Mouse (Mus musculus) hindbrain, embryonic 15.5 days (tissue): Measurements from ENCODE around the gene Kpna3. TPM values are rescaled to one million over a fixed set of nuclear protein-coding genes. Genes with fewer than 3 reads are reported as not detected.

Experiments used
- ATAC-seq: fragments of 200-750 bp; cut with Nextera tagmentation; 2 replicates; pipeline ENCODE4 v1.8.0; 2017; ENCODE audit warnings: low read depth, moderate number of reproducible peaks, moderate TSS enrichment; ENCODE audit not compliant: low FRiP score
- H3K27ac ChIP-seq: fragments of 300-500 bp; sonication (generic); replicated peaks from 2 replicates; pipeline ENCODE4 v1.5.1; 2015; ENCODE audit warnings: mild to moderate bottlenecking, inconsistent platforms
- H3K27me3 ChIP-seq: fragments of 300-500 bp; sonication (generic); 2 replicates; pipeline ENCODE4 v1.6.1; 2015; ENCODE audit warnings: control low read depth, inconsistent platforms
- H3K36me3 ChIP-seq: fragments of 300-500 bp; sonication (generic); 2 replicates; pipeline ENCODE4 v1.6.1; 2015; ENCODE audit warnings: control low read depth, inconsistent platforms
- H3K4me1 ChIP-seq: fragments of 300-500 bp; sonication (generic); replicated peaks from 2 replicates; pipeline ENCODE4 v1.6.1; 2015; ENCODE audit warnings: control low read depth, inconsistent platforms
- H3K4me2 ChIP-seq: fragments of 300-500 bp; sonication (generic); 2 replicates; pipeline ENCODE4 v1.6.1; 2015; ENCODE audit warnings: moderate library complexity, mild to moderate bottlenecking, inconsistent platforms
- H3K4me3 ChIP-seq: fragments of 300-500 bp; sonication (generic); 2 replicates; pipeline ENCODE4 v1.5.1; 2015; ENCODE audit warnings: mild to moderate bottlenecking, inconsistent platforms
- H3K9ac ChIP-seq: fragments of 300-500 bp; sonication (generic); 2 replicates; pipeline ENCODE4 v1.6.1; 2015; ENCODE audit warnings: inconsistent platforms
- H3K9me3 ChIP-seq: fragments of 300-500 bp; sonication (generic); 2 replicates; pipeline ENCODE4 v1.6.1; 2016; ENCODE audit warnings: control low read depth, inconsistent platforms
- WGBS: fragments of 180-500 bp; shearing (Covaris S2); methylation state at CpG from one replicate; pipeline ENCODE4 v1.1.7; 2015; 5-methylcytosine and 5-hydroxymethylcytosine counted together
- polyA plus RNA-seq: library from polyadenylated mRNA; unstranded; fragments of >200 nt; fragmentation: Nextera tagmentation; extraction: Ambion mirVana; gene quantifications from 2 replicates; pipeline ENCODE4 v1.2.1, GENCODE M21; 2015

Gene Kpna3
- 66.7 and 68.6 TPM in 2 replicates for polyA plus RNA-seq

GRCm38 (mm10) chr14:61439661-61440559, at the start of gene Kpna3:
Kpna3 (minus strand) TSS chr14:61439874.
- Histone ChIP-seq H3K4me3 (peak within 1 kb of the TSS; percentile 93), H3K36me3 (no peaks in the 10 kb centered on the region), H3K4me2 (peak within 1 kb of the TSS; percentile 58), H3K27me3 (no peaks in the 10 kb centered on the region), H3K9ac (peak within 1 kb of the TSS; percentile 94), H3K4me1 (peaks cover 22% of the 10 kb centered on the region), H3K27ac (peak within 1 kb of the TSS; percentile 99), H3K9me3 (no peaks in the 10 kb centered on the region)
- under 1% methylated on average over 68 of the region's 85 CpGs for WGBS
- ATAC-seq, result peak; percentile 99

- no peaks in the 10 kb centered on the region for H3K27me3 ChIP-seq
- no peak for ATAC-seq
- no peaks in the 10 kb centered on the region for H3K4me1 ChIP-seq
Observed at GRCm38 (mm10) chr14:61460365-61460764, 20.7 kb upstream of the Kpna3 start.

GRCm38 (mm10) chr14:61457468-61457867, 17.8 kb upstream of the Kpna3 start:
- no peak overlapping the region for H3K4me3 ChIP-seq
- ATAC-seq, result no peak
- no peaks in the 10 kb centered on the region for H3K9me3 ChIP-seq

More at GRCm38 (mm10) chr14:61460365-61460764, 20.7 kb upstream of the Kpna3 start:
- no peaks in the 10 kb centered on the region for H3K9me3 ChIP-seq
- H3K36me3 ChIP-seq, result no peaks in the 10 kb centered on the region
- H3K9ac ChIP-seq, result no peak overlapping the region
- H3K4me2 ChIP-seq, result no peak overlapping the region
- no peak overlapping the region for H3K27ac ChIP-seq
- H3K4me3 ChIP-seq, result no peak overlapping the region
- 88% methylated on average over 2 of the region's 2 CpGs for WGBS

DNA sequence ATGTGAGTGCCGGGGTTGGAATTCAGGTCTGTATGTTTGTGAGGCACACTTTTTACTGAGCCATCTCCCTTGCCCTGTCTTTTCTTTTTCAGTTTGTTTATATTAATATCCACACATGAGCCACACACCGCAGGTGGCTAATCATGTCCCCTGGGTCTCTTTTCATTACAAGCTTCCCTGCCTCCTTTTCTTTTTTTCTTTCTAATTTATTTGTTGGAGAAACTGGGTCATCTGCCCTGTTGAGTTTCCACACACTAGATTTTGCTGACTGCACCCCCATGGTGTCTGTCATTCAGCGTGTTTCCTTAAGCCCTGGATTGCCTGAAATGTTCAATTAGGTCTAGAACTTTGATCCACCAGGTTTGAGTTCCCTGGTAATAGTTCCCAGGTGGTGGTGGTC, 15.9 kb upstream of the Kpna3 start:
- no peak overlapping the region for H3K4me2 ChIP-seq
- no peaks in the 10 kb centered on the region for H3K36me3 ChIP-seq
- no peak overlapping the region for H3K9ac ChIP-seq
- no peak overlapping the region for H3K4me3 ChIP-seq
- no peaks in the 10 kb centered on the region for H3K9me3 ChIP-seq
- ATAC-seq, result no peak
- WGBS, result 67% methylated on average over 3 of the region's 3 CpGs
- H3K27me3 ChIP-seq, result no peaks in the 10 kb centered on the region
- no peaks in the 10 kb centered on the region for H3K4me1 ChIP-seq
- no peak overlapping the region for H3K27ac ChIP-seq

More at GRCm38 (mm10) chr14:61457468-61457867, 17.8 kb upstream of the Kpna3 start:
- Histone ChIP-seq H3K9ac (no peak overlapping the region), H3K27ac (no peak overlapping the region), H3K36me3 (no peaks in the 10 kb centered on the region), H3K4me1 (no peaks in the 10 kb centered on the region), H3K4me2 (no peak overlapping the region), H3K27me3 (no peaks in the 10 kb centered on the region)
- 55% methylated on average over 6 of the region's 6 CpGs for WGBS

- Histone ChIP-seq H3K27me3 (no peaks in the 10 kb centered on the region), H3K4me3 (no peak overlapping the region), H3K4me2 (no peak overlapping the region), H3K27ac (no peak overlapping the region), H3K36me3 (no peaks in the 10 kb centered on the region), H3K9ac (no peak overlapping the region), H3K4me1 (no peaks in the 10 kb centered on the region), H3K9me3 (no peaks in the 10 kb centered on the region)
- no peak for ATAC-seq
- 86% methylated on average over 4 of the region's 4 CpGs for WGBS
Observed at GRCm38 (mm10) chr14:61453032-61453431, 13.4 kb upstream of the Kpna3 start.

GRCm38 (mm10) chr14:61452481-61452880, 12.8 kb upstream of the Kpna3 start:
- Histone ChIP-seq H3K27ac (no peak overlapping the region), H3K36me3 (no peaks in the 10 kb centered on the region), H3K27me3 (no peaks in the 10 kb centered on the region), H3K4me1 (no peaks in the 10 kb centered on the region), H3K4me3 (no peak overlapping the region), H3K4me2 (no peak overlapping the region), H3K9ac (no peak overlapping the region), H3K9me3 (no peaks in the 10 kb centered on the region)
- 77% methylated on average over 6 of the region's 6 CpGs for WGBS
- no peak for ATAC-seq

DNA sequence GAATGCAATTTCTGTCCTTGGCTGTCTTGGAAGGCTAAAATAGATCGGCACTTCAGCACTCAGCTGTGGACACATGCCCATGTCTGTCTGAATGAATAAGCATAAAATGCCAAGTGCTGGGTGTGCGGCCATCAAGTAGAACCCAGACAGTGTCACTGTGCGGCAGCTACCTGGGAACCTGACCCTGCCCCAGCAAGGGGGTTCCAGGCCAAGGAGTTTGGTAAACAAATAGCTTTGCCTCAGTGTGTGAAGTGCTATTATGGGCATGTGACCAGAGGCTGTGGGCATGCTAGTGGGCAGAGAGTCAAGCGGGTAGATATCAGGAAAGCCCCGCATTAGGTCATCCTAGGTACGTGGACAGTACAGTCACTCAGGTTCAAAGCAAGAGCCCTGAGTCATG, 8.1 kb upstream of the Kpna3 start:
- ATAC-seq, result no peak
- Histone ChIP-seq H3K9ac (no peak overlapping the region), H3K36me3 (no peaks in the 10 kb centered on the region), H3K27ac (no peak overlapping the region), H3K9me3 (no peaks in the 10 kb centered on the region), H3K4me1 (no peaks in the 10 kb centered on the region), H3K4me2 (no peak overlapping the region), H3K4me3 (no peak overlapping the region), H3K27me3 (no peaks in the 10 kb centered on the region)
- 94% methylated on average over 6 of the region's 6 CpGs for WGBS

GRCm38 (mm10) chr14:61439141-61439660, 473 bp downstream of the Kpna3 start:
- Histone ChIP-seq H3K27ac (peak overlapping the region; percentile 99), H3K9ac (peak overlapping the region; percentile 94), H3K27me3 (no peaks in the 10 kb centered on the region), H3K9me3 (no peaks in the 10 kb centered on the region), H3K4me2 (peak overlapping the region; percentile 58), H3K4me3 (peak overlapping the region; percentile 93), H3K36me3 (no peaks in the 10 kb centered on the region), H3K4me1 (peaks cover 22% of the 10 kb centered on the region)
- peak; percentile 74 for ATAC-seq
- WGBS, result 0% methylated on average over 59 of the region's 62 CpGs

GRCm38 (mm10) chr14:61438171-61438945, 1.3 kb downstream of the Kpna3 start:
- peak overlapping the region; percentile 99 for H3K27ac ChIP-seq
- no peaks in the 10 kb centered on the region for H3K27me3 ChIP-seq
- peak overlapping the region; percentile 58 for H3K4me2 ChIP-seq
- peak overlapping the region; percentile 93 for H3K4me3 ChIP-seq
- peaks cover 24% of the 10 kb centered on the region for H3K4me1 ChIP-seq
- H3K9ac ChIP-seq, result peak overlapping the region; percentile 94
- ATAC-seq, result no peak
- no peaks in the 10 kb centered on the region for H3K36me3 ChIP-seq
- H3K9me3 ChIP-seq, result no peaks in the 10 kb centered on the region
- WGBS, result 10% methylated on average over 3 of the region's 3 CpGs

GRCm38 (mm10) chr14:61436866-61437265, 2.8 kb downstream of the Kpna3 start:
- WGBS, result 85% methylated on average over 2 of the region's 2 CpGs
- Histone ChIP-seq H3K4me3 (no peak overlapping the region), H3K9ac (no peak overlapping the region), H3K27me3 (no peaks in the 10 kb centered on the region), H3K9me3 (no peaks in the 10 kb centered on the region), H3K4me2 (no peak overlapping the region), H3K27ac (no peak overlapping the region), H3K4me1 (peaks cover 32% of the 10 kb centered on the region), H3K36me3 (no peaks in the 10 kb centered on the region)
- no peak for ATAC-seq

DNA sequence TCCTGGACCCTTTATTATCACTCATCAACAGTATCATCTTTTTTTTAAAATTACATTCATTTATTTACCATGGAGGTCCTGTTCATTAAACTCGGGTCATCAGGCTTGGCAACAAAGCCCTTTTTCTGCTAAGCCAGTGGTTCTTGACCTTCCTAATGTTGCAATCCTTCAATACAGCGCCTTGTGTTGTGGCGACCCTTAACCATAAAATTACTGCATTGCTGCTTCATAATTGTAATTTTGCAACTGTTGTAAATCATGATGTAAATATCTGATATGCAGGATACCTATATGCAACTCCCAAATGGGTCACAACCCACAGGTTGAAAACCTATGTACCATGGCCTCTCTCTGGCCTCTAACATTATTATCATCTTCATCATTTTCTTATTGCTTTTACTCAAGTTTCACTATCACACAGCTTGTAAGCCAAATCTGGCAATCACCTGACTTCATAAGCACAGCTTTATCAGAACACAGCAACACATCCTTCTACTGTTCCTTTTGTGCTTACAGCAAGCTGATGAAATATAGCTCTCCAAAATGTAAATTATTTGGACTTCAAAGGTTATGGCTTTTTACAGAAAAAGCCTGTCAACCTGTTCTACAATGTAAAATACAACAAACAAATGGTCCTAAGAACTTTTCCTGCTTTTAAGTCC, 11.4 kb downstream of the Kpna3 start:
- WGBS, result 73% methylated on average over 3 of the region's 3 CpGs
- Histone ChIP-seq H3K4me3 (no peak overlapping the region), H3K9ac (no peak overlapping the region), H3K27ac (no peak overlapping the region), H3K27me3 (no peaks in the 10 kb centered on the region), H3K4me1 (peaks cover 7% of the 10 kb centered on the region), H3K9me3 (no peaks in the 10 kb centered on the region), H3K36me3 (no peaks in the 10 kb centered on the region), H3K4me2 (no peak overlapping the region)
- ATAC-seq, result no peak
